Mouse (Mus musculus) brain, embryonic 14.5 days (tissue): Measurements from ENCODE around the gene Usp1.

Experiments used
- CTCF ChIP-seq: fragments of 200-500 bp; IDR thresholded peaks from 2 replicates; pipeline ENCODE4 v1.5.1; 2012; ENCODE audit warnings: inconsistent platforms, mild to moderate bottlenecking, moderate library complexity, borderline replicate concordance; ENCODE audit not compliant: insufficient read depth, insufficient read length; ENCODE audit errors: extremely low read depth
- POLR2A ChIP-seq: fragments of 200-500 bp; IDR thresholded peaks from 2 replicates; pipeline ENCODE4 v1.6.1; 2012; ENCODE audit warnings: mild to moderate bottlenecking, inconsistent platforms, borderline replicate concordance; ENCODE audit not compliant: poor library complexity, insufficient read depth, insufficient read length, severe bottlenecking; ENCODE audit errors: extremely low read depth

GRCm38 (mm10) chr4:98882706-98883105 is 40.9 kb upstream of the Usp1 start:
- TF ChIP-seq CTCF (no peak), POLR2A (no peak)
